Mouse (Mus musculus) thymus, postnatal 4 days (tissue): ENCODE data around the gene L3hypdh.
"Not testable (repeated sequence)": the region's sequence is repeated elsewhere in the genome, so short reads cannot be mapped to it uniquely, and the experiment has no call there.

Experiments
- DNase-seq: peaks from one replicate; pipeline ENCODE4 v3.0.0; 2021

Gene L3hypdh

GRCm38 (mm10) chr12:72053303-72053702, 31.9 kb downstream of the L3hypdh start:
- DNase-seq: no peak

- DNase-seq: no peak
Observed at GRCm38 (mm10) chr12:72052571-72052970, 32.7 kb downstream of the L3hypdh start.

GRCm38 (mm10) chr12:72050821-72051220, 34.4 kb downstream of the L3hypdh start:
- DNase-seq: no peak

- DNase-seq: not testable (repeated sequence)
Observed at GRCm38 (mm10) chr12:72050156-72050555, 35.1 kb downstream of the L3hypdh start.

- DNase-seq: no peak
Observed at GRCm38 (mm10) chr12:72047513-72047912, 37.7 kb downstream of the L3hypdh start.

- DNase-seq: no peak
Observed at GRCm38 (mm10) chr12:72041238-72041637, 44.0 kb downstream of the L3hypdh start.

GRCm38 (mm10) chr12:72039501-72039900, 45.7 kb downstream of the L3hypdh start:
- DNase-seq: no peak

GRCm38 (mm10) chr12:72038866-72039265, 46.4 kb downstream of the L3hypdh start:
- DNase-seq: no peak

GRCm38 (mm10) chr12:72037049-72037448, 48.2 kb downstream of the L3hypdh start:
- DNase-seq: no peak

GRCm38 (mm10) chr12:72036097-72036661, 49.1 kb downstream of the L3hypdh start:
- no peak for DNase-seq

- no peak for DNase-seq
Observed at GRCm38 (mm10) chr12:72031794-72032193, 53.4 kb downstream of the L3hypdh start.

- no peak for DNase-seq
Observed at GRCm38 (mm10) chr12:72031171-72031570, 54.1 kb downstream of the L3hypdh start.

GRCm38 (mm10) chr12:72025275-72025795, 59.9 kb downstream of the L3hypdh start:
- DNase-seq: no peak

- no peak for DNase-seq
Observed at GRCm38 (mm10) chr12:72023572-72023971, 61.7 kb downstream of the L3hypdh start.
